Mouse (Mus musculus) layer of hippocampus, postnatal 36 days (tissue): ENCODE data around the gene Mt1. TPM values are rescaled to one million over a fixed set of nuclear protein-coding genes. Genes with fewer than 3 reads are reported as not detected.
A peak's percentile ranks its signal among the peaks of the same experiment; 100 is the strongest.

Source experiments
- DNase-seq, 2 experiments: peaks; one replicate each; pipeline ENCODE4 v3.0.0; 2022
- total RNA-seq, 2 experiments: library from RNA; stranded (reverse); gene quantifications; 2 replicates each; pipeline ENCODE4 v1.2.3; 2021

The Mt1 gene
- total RNA-seq, 2 experiments from 2014 or later, result 532 to 675 TPM

DNA sequence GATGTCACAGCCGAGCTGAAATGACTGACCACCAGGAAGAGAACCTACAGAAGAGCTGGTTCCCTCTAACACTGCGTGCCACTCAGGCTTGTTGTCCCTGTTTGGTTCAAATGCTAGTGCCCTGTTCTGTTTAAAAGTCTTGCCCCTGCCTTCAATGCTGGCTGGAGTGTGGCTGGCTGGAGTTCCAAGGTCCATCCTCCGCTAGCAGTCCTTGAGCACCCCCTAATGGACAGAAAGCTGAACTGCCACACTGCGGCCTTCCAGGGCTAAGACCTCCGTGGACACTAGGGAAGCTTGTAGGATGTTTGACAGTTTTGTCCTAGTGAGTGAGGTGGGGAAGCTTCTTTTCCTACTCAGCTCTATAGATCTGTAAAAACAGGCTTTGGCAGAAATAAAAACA is 26.9 kb downstream of the Mt1 start:
- DNase-seq, result peak in 1 of 2 experiments; percentile 62

DNA sequence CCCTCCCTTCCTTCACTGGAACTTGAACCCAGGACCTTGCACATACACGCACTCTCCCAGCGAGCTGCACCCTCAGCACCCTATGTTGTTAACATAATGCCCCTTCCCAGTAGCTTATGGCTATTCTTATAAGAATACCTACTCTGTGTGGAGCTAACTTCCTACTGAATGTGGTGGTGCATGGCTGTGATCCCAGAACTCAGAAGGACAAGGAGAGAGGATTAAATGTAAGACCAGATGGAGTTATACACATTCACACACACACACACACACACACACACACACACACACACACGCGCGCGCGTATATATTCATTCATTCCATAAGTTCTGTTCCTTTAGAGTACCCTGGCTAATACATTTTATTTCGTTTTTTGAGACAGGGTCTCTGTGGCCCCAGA is 27.4 kb downstream of the Mt1 start:
- DNase-seq, result no peak

DNA sequence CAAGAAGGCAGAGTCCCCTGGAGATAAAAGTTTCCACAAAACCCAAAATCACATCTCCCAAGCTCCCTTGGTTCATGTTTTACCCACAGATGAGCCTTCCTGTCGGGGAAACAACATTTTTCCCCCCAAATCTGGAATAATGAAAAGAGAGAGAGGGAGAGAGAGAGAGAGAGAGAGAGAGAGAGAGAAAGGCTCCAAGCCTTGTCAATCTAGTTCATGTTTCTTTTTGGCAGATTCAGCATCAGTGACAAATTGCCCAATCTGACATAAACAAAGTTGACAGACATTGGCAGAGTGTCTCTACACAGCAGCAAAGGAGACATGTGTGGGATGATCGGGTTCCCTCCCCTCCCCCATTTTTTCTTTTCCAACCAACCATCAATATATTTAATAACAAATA is 28.6 kb downstream of the Mt1 start:
- no peak for DNase-seq

DNA sequence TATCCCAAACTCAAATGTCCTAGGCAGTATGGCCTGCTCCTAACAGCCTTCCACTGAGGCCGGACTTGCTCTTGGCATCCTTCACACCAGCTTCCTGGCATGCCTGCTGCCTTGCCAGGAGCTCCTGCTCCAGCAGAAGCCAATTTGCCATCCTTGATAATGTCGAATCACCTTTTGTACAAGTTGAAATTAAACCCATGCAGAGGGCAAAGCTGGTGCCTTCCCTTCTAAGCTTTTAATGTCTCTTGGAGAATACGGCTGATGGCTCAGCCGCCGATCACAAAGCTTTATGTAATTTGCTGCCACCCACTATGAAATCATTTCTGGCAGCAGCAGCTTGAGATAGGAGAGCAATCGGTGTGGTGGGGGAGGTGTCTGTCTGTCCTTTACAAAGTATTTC is 30.8 kb downstream of the Mt1 start:
- peak; percentile 48 to 57 for DNase-seq

DNA sequence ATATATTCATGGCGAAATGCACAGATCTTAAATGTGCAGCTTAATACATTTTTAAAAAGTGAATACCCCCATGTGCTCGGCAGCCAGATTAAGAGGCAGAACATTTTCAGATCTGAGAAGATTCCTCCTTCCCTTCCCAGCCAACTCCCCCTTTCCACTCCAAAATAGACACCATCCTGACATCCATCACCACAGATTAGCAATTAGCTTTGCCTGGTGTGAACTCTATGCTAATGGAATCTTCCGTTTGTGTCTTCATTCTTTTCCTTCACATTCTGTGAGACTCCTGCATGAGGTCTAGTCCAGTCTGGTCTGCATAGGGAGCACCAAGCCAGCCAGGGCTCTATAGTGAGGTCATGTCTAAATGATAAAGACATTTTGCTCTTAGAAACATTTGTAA is 31.3 kb downstream of the Mt1 start:
- DNase-seq, result no peak

DNA sequence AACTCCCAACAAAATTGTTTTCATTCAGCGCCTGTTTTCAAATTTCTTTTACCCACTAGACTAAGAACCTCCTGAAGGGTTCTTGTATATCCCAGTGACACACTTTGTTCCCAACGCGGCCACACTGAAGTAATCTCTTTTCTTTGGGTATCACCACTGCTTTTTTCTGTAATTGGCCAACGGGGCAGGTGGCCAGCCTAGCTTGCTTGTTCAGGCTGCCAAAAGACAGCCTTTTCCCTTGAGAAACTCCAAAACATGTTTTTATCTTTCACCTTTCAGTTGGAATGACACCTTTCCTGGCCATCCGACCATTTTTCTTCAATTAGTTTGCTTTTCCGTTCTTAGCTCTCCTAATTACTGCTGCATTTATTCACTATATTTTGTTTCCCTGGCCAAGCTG is 34.9 kb downstream of the Mt1 start:
- DNase-seq, result no peak

DNA sequence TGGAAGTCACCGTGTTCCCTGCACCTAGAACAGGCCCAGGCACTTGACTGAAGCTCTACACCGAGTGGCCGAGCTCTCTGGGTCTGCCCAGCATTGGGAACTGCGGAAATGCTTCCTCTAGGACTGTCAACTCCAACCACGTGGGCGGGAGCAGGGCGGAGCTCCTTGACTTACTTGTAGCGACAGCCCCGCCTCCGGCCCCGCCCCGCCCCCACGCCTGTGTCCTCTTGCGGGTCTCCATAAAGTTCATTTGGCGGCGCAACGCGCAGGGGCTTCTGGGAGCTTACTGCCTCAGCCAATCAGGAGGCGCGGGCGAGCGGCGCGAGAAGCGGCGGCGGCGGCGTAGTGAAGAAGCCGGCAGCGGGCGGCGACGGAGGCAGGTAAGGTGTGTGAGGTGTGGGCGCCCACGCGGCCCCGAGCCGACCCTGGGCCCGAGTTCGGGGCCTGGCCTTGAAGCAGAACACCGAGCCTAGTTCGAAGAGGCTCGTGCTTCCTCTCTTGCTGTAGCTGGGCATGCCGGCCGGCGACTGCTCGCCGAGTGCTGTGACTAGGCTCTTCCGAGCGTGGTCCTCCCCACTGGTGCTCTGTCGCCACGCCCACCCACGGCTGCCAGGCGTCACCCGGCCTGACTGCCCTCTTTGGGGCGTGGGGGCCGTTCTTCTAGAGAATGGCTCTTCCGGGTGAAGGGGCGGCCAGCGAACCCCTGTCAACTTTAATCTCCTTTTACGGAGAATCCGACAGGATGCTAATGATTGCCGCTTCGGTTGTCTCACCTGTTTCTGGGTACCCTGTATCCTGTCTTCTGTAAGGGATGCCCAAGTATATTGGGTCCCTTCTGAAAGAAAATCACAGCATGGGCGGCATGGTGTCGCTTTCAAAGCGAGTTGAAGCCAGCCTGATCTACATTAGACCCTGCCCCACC is 35.6 kb downstream of the Mt1 start, which contains the start of gene Nup93:
Gene Nup93, plus strand, starts transcription at position 313 of the 922 bp plus-strand sequence.
- DNase-seq, result peak; percentile 96 to 97

DNA sequence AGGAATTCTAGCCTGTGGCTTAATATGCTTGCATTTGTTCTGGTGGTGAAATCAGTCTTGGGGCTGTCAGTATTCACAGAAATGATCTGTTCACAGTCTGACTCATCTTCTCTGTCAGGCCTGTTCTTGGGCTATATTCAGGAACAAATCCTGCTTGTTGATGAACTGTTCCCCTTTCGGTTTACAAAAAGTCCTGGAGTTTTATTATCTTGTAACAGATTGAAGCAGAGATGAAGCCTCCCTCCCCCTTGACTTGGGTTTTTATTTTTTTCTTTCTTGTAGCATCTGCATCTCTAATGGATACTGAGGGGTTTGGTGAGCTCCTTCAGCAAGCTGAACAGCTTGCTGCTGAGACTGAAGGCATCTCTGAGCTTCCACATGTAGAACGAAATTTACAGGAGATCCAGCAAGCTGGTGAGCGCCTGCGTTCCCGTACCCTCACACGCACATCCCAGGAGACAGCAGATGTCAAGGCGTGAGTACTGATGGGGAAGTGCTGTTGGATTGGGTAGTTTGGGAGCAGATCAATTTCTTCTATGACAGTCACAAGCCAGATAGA is 48.6 kb downstream of the Mt1 start:
- peak; percentile 50 to 54 for DNase-seq

Other genes with a start within 250 kb of the Mt1 start
- gene Amfr, start 166.2 kb upstream of the Mt1 start, total RNA-seq, result 100 to 1,000 TPM; 121 to 128 TPM
- gene Nudt21, start 142.1 kb upstream of the Mt1 start, total RNA-seq, result 10 to 100 TPM; 52.7 to 60.7 TPM
- gene Ogfod1, start 141.9 kb upstream of the Mt1 start, total RNA-seq, result 100 to 1,000 TPM; 108 to 119 TPM
- gene Bbs2, start 80.2 kb upstream of the Mt1 start, total RNA-seq, result 10 to 100 TPM; 21.7 to 27.3 TPM
- gene Mt4, start 41.9 kb upstream of the Mt1 start, total RNA-seq, result not detected
- gene Mt3, start 26.5 kb upstream of the Mt1 start, total RNA-seq, result 1,000 to 10,000 TPM; 1,130 to 1,248 TPM
- gene Mt2, start 6.4 kb upstream of the Mt1 start, total RNA-seq, result 100 to 1,000 TPM; 418 to 575 TPM
- 10 to 100 TPM; 56.7 to 74.8 TPM for gene Nup93, start 35.5 kb downstream of the Mt1 start, total RNA-seq
- under 1 TPM; 0.18 to 0.20 TPM for gene Slc12a3, start 150.1 kb downstream of the Mt1 start, total RNA-seq
- gene Herpud1, start 207.4 kb downstream of the Mt1 start, total RNA-seq, result 10 to 100 TPM; 54.8 to 80.2 TPM